Mouse (Mus musculus) embryonic facial prominence, embryonic 11.5 days (tissue): ENCODE measurements around the gene Abhd15. TPM values are rescaled to one million over a fixed set of nuclear protein-coding genes. Genes with fewer than 3 reads are reported as not detected.

Experiments
- ATAC-seq: fragments of 200-750 bp; cut with Nextera tagmentation; replicated peaks from 2 replicates; pipeline ENCODE4 v1.8.0; 2017; ENCODE audit warnings: low read depth; ENCODE audit not compliant: insufficient number of reproducible peaks, low FRiP score, low TSS enrichment
- DNase-seq: peaks from one replicate; pipeline ENCODE4 v3.0.0-alpha.2; 2015; ENCODE audit warnings: low spot score
- H3K27ac ChIP-seq: fragments of 300-500 bp; sonication (generic); replicated peaks from 2 replicates; pipeline ENCODE4 v1.5.1; 2014; ENCODE audit warnings: mild to moderate bottlenecking, low read depth, low read length, control low read depth
- H3K27me3 ChIP-seq: fragments of 300-500 bp; sonication (generic); 2 replicates; pipeline ENCODE4 v1.6.1; 2014; ENCODE audit warnings: mild to moderate bottlenecking, low read length, moderate library complexity, mixed read lengths; ENCODE audit not compliant: control insufficient read depth, insufficient read depth
- H3K36me3 ChIP-seq: fragments of 300-500 bp; sonication (generic); replicated peaks from 2 replicates; pipeline ENCODE4 v1.6.1; 2014; ENCODE audit warnings: low read depth, mild to moderate bottlenecking, low read length, moderate library complexity, mixed read lengths; ENCODE audit not compliant: control insufficient read depth, insufficient read depth
- H3K4me1 ChIP-seq: fragments of 300-500 bp; sonication (generic); 2 replicates; pipeline ENCODE4 v1.6.1; 2014; ENCODE audit warnings: low read length, mixed read lengths; ENCODE audit not compliant: control insufficient read depth, insufficient read depth
- H3K4me2 ChIP-seq: fragments of 300-500 bp; sonication (generic); 2 replicates; pipeline ENCODE4 v1.6.1; 2014; ENCODE audit warnings: low read depth, mild to moderate bottlenecking, control low read depth, low read length, moderate library complexity
- H3K4me3 ChIP-seq: fragments of 300-500 bp; sonication (generic); 2 replicates; pipeline ENCODE4 v1.5.1; 2014; ENCODE audit warnings: low read depth, low read length, control low read depth
- H3K9ac ChIP-seq: fragments of 300-500 bp; sonication (generic); replicated peaks from 2 replicates; pipeline ENCODE4 v1.6.1; 2014; ENCODE audit warnings: mild to moderate bottlenecking, control low read depth, low read length
- H3K9me3 ChIP-seq: fragments of 300-500 bp; sonication (generic); replicated peaks from 2 replicates; pipeline ENCODE4 v1.6.1; 2016; ENCODE audit warnings: mild to moderate bottlenecking, low read length, inconsistent platforms, mixed read lengths; ENCODE audit not compliant: control insufficient read depth
- WGBS: fragments of 180-500 bp; shearing (Covaris S2); extraction: QIAGEN DNeasy Blood & Tissue Kit; methylation state at CpG from one replicate; pipeline ENCODE4 v1.1.7; 2014; 5-methylcytosine and 5-hydroxymethylcytosine counted together
- polyA plus RNA-seq: library from polyadenylated mRNA; unstranded; fragments of >200 nt; fragmentation: Nextera tagmentation; extraction: Ambion mirVana; gene quantifications from 2 replicates; pipeline ENCODE4 v1.2.1, GENCODE M21; 2014

Gene Abhd15
- polyA plus RNA-seq, 1 experiment from 2014 or later: 1.9 TPM

GRCm38 (mm10) chr11:77476895-77477294 is 38.0 kb upstream of the Abhd15 start:
- Histone ChIP-seq H3K9me3 (no peaks in the 10 kb centered on the region), H3K4me2 (no peak overlapping the region), H3K27me3 (no peaks in the 10 kb centered on the region), H3K4me3 (no peak overlapping the region), H3K4me1 (no peaks in the 10 kb centered on the region), H3K36me3 (peaks cover 8% of the 10 kb centered on the region), H3K9ac (no peak overlapping the region), H3K27ac (no peak overlapping the region)
- ATAC-seq: no peak
- 97% methylated on average over 6 of the region's 6 CpGs for WGBS
- DNase-seq: no peak

- Histone ChIP-seq H3K27ac (no peak overlapping the region), H3K4me1 (no peaks in the 10 kb centered on the region), H3K9ac (no peak overlapping the region), H3K9me3 (no peaks in the 10 kb centered on the region), H3K4me3 (no peak overlapping the region), H3K27me3 (no peaks in the 10 kb centered on the region), H3K4me2 (no peak overlapping the region), H3K36me3 (no peaks in the 10 kb centered on the region)
- 65% methylated on average over 3 of the region's 3 CpGs for WGBS
- no peak for ATAC-seq
- no peak for DNase-seq
Measured at GRCm38 (mm10) chr11:77483043-77483442, 31.9 kb upstream of the Abhd15 start.

GRCm38 (mm10) chr11:77483510-77484255 is 31.2 kb upstream of the Abhd15 start:
- no peaks in the 10 kb centered on the region for H3K36me3 ChIP-seq
- H3K9ac ChIP-seq: no peak overlapping the region
- H3K4me2 ChIP-seq: no peak overlapping the region
- no peaks in the 10 kb centered on the region for H3K27me3 ChIP-seq
- ATAC-seq: no peak
- no peak overlapping the region for H3K4me3 ChIP-seq
- H3K4me1 ChIP-seq: no peaks in the 10 kb centered on the region; the same call in 1 of the 2 replicates
- no peaks in the 10 kb centered on the region for H3K9me3 ChIP-seq
- no peak overlapping the region for H3K27ac ChIP-seq
- DNase-seq: no peak
- WGBS: 67% methylated on average over 11 of the region's 11 CpGs

GRCm38 (mm10) chr11:77485229-77485628 is 29.7 kb upstream of the Abhd15 start:
- DNase-seq (no peak), ATAC-seq (no peak)
- Histone ChIP-seq H3K27ac (no peak overlapping the region), H3K4me1 (no peaks in the 10 kb centered on the region; the same call in 1 of the 2 replicates), H3K4me3 (no peak overlapping the region), H3K36me3 (no peaks in the 10 kb centered on the region), H3K4me2 (no peak overlapping the region), H3K9me3 (no peaks in the 10 kb centered on the region), H3K9ac (no peak overlapping the region), H3K27me3 (no peaks in the 10 kb centered on the region)
- WGBS: 52% methylated on average over 6 of the region's 6 CpGs

- 82% methylated on average over 5 of the region's 5 CpGs for WGBS
- Histone ChIP-seq H3K4me1 (peaks cover 2% of the 10 kb centered on the region; the same call in 1 of the 2 replicates), H3K9ac (no peak overlapping the region)
Measured at GRCm38 (mm10) chr11:77486798-77487197, 28.1 kb upstream of the Abhd15 start.

GRCm38 (mm10) chr11:77488771-77489581 is 25.9 kb upstream of the Abhd15 start:
- WGBS: 3% methylated on average over 37 of the region's 55 CpGs
- ATAC-seq (no peak), DNase-seq (peak; percentile 58)
- no peaks in the 10 kb centered on the region for H3K36me3 ChIP-seq
- peak overlapping the region; percentile 52 for H3K27ac ChIP-seq
- H3K9ac ChIP-seq: peak overlapping the region; percentile 92
- no peaks in the 10 kb centered on the region for H3K27me3 ChIP-seq
- peak overlapping the region; percentile 89 for H3K4me2 ChIP-seq
- H3K9me3 ChIP-seq: no peaks in the 10 kb centered on the region
- peaks cover 3% of the 10 kb centered on the region; the same call in 1 of the 2 replicates for H3K4me1 ChIP-seq
- H3K4me3 ChIP-seq: peak overlapping the region; percentile 87

More at GRCm38 (mm10) chr11:77486798-77487197, 28.1 kb upstream of the Abhd15 start:
- Histone ChIP-seq H3K4me2 (no peak overlapping the region), H3K27me3 (no peaks in the 10 kb centered on the region), H3K27ac (no peak overlapping the region), H3K36me3 (no peaks in the 10 kb centered on the region), H3K4me3 (no peak overlapping the region), H3K9me3 (no peaks in the 10 kb centered on the region)
- DNase-seq (no peak), ATAC-seq (no peak)

GRCm38 (mm10) chr11:77489591-77490235 is 25.2 kb upstream of the Abhd15 start, which contains the start of gene Ankrd13b:
Ankrd13b (minus strand) TSS chr11:77489678.
- Histone ChIP-seq H3K4me2 (peak within 1 kb of the TSS; percentile 89), H3K9me3 (no peaks in the 10 kb centered on the region), H3K4me1 (peaks cover 5% of the 10 kb centered on the region), H3K27me3 (no peaks in the 10 kb centered on the region), H3K9ac (peak within 1 kb of the TSS; percentile 92), H3K4me3 (peak within 1 kb of the TSS; percentile 87), H3K36me3 (no peaks in the 10 kb centered on the region), H3K27ac (peak within 1 kb of the TSS; percentile 52)
- ATAC-seq (peak; percentile 44), DNase-seq (peak; percentile 89)
- under 1% methylated on average over 40 of the region's 87 CpGs for WGBS
